Mouse (Mus musculus) limb, embryonic 12.5 days (tissue): Measurements from ENCODE around the gene Rab1b. TPM values are rescaled to one million over a fixed set of nuclear protein-coding genes. Genes with fewer than 3 reads are reported as not detected.
A peak's percentile ranks its signal among the peaks of the same experiment; 100 is the strongest.

Source experiments
- ATAC-seq: fragments of 200-750 bp; cut with Nextera tagmentation; 2 replicates; pipeline ENCODE4 v1.8.0; 2017; ENCODE audit warnings: low read depth, moderate TSS enrichment; ENCODE audit not compliant: insufficient number of reproducible peaks, insufficient read depth, low FRiP score, low TSS enrichment
- H3K27ac ChIP-seq: fragments of 300-500 bp; sonication (generic); 2 replicates; pipeline ENCODE4 v1.5.1; 2016; ENCODE audit warnings: mild to moderate bottlenecking, moderate library complexity
- H3K27me3 ChIP-seq: fragments of 300-500 bp; sonication (generic); 2 replicates; pipeline ENCODE4 v1.6.1; 2016; ENCODE audit warnings: mild to moderate bottlenecking, moderate library complexity
- H3K36me3 ChIP-seq: fragments of 300-500 bp; sonication (generic); 2 replicates; pipeline ENCODE4 v1.6.1; 2016; ENCODE audit warnings: mild to moderate bottlenecking, moderate library complexity
- H3K4me1 ChIP-seq: fragments of 300-500 bp; sonication (generic); replicated peaks from 2 replicates; pipeline ENCODE4 v1.6.1; 2016
- H3K4me2 ChIP-seq: fragments of 300-500 bp; sonication (generic); 2 replicates; pipeline ENCODE4 v1.6.1; 2016; ENCODE audit warnings: mild to moderate bottlenecking, moderate library complexity
- H3K4me3 ChIP-seq: fragments of 300-500 bp; sonication (generic); replicated peaks from 2 replicates; pipeline ENCODE4 v1.5.1; 2016; ENCODE audit warnings: mild to moderate bottlenecking
- H3K9ac ChIP-seq: fragments of 300-500 bp; sonication (generic); replicated peaks from 2 replicates; pipeline ENCODE4 v1.6.1; 2016; ENCODE audit warnings: mild to moderate bottlenecking, moderate library complexity
- H3K9me3 ChIP-seq: fragments of 300-500 bp; sonication (generic); 2 replicates; pipeline ENCODE4 v1.6.1; 2016; ENCODE audit warnings: mild to moderate bottlenecking, moderate library complexity
- WGBS: fragments of 180-500 bp; shearing (Covaris S2); methylation state at CpG from one replicate; pipeline ENCODE4 v1.1.7; 2016; 5-methylcytosine and 5-hydroxymethylcytosine counted together
- polyA plus RNA-seq: library from polyadenylated mRNA; unstranded; fragments of >200 nt; fragmentation: Nextera tagmentation; extraction: Ambion mirVana; gene quantifications from 2 replicates; pipeline ENCODE4 v1.2.1, GENCODE M21; 2016

Gene Rab1b
- polyA plus RNA-seq, 1 experiment from 2014 or later: 239 TPM

DNA sequence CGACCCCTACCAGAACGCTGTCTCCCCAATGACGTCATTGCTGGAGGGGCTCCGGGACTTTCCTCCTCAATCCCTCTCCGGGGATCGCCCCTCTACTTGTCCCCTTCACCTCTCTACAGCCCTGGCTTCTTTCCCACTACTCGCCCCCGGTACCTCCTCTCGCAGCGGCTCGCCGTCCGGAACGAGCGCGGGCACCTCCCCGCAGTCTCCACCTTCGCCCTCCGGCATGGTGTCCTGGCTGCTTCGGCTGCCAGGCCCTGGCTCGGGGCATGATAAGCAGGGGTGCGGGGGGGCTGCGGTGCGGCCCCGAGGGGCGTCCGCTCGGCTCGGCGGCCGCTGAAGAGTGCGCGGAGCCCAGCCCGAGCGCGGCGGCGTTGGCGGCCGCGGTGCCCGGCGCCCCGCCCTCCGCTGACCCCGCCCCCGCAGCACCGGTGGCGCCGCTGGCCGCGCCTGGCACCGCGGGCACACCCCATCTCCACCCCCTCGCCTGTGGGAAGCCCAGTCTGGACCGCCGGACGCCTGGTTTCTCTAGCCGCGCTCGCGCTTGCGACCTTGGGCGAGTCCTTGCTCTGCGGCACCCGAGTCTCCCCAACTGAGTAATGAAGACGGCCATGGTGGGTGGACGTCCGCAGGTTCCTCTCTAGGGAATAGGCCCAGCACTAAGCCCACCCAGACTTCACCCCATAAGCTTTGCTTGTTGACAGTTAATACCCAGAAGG, 21.6 kb downstream of the Rab1b start, which contains the start of gene Tmem151a:
Tmem151a (minus strand) TSS at position 387 of the 719 bp plus-strand sequence.
- Histone ChIP-seq H3K4me1 (peaks cover 24% of the 10 kb centered on the region), H3K36me3 (peaks cover 7% of the 10 kb centered on the region), H3K27ac (no peak within 1 kb of the TSS), H3K27me3 (peaks cover 67% of the 10 kb centered on the region), H3K4me2 (peak within 1 kb of the TSS; percentile 79), H3K4me3 (peak within 1 kb of the TSS; percentile 49), H3K9ac (peak within 1 kb of the TSS; percentile 60), H3K9me3 (no peaks in the 10 kb centered on the region)
- ATAC-seq: no peak
- WGBS: under 1% methylated on average over 68 of the region's 69 CpGs

GRCm38 (mm10) chr19:5084834-5085144, 22.1 kb downstream of the Rab1b start:
- peak overlapping the region; percentile 60; the same call in 1 of the 2 replicates for H3K9ac ChIP-seq
- peaks cover 24% of the 10 kb centered on the region for H3K4me1 ChIP-seq
- H3K36me3 ChIP-seq: peaks cover 5% of the 10 kb centered on the region
- no peaks in the 10 kb centered on the region for H3K9me3 ChIP-seq
- H3K4me2 ChIP-seq: peak overlapping the region; percentile 79
- H3K27ac ChIP-seq: no peak overlapping the region
- ATAC-seq: no peak
- H3K27me3 ChIP-seq: peaks cover 72% of the 10 kb centered on the region
- H3K4me3 ChIP-seq: peak overlapping the region; percentile 49
- WGBS: 3% methylated on average over 15 of the region's 15 CpGs

DNA sequence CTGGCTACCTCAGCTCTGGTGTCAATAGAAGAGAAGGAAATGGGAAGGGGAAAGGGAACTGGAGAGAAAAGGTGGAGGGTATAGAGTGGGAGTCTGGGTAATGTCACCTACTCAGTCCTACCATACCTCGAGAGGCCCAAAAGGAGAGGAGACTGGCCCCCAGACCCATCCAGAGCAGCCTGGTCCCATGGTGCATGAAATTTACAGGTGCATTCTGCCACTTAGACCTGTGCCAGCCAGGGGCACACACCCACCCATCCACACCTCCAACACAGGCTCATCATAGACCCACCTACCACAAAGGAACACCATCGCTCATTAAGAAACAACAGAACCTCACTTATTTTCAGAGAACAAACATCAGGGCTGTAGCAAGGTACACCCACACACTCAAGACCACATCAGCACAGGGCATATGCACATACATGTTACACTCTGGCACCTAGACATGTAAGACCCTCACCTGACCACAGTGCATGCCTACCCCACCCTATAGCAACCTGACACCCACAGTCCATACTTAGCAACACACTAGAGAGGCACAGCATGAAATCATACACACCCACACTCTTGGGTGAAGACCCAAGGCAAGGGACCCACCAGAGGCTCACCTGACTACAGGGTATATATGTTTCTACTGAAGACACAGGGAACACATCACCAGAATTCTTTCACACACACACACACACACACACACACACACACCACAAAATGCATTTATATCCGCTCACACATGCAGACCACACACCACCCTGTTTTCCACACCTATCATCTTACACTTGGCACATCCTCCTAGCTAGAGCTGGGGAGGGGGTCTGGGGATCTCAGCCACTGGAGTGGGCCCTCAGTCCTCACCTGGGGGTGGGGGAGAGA, 22.7 kb downstream of the Rab1b start:
- 58% methylated on average over 3 of the region's 3 CpGs for WGBS
- Histone ChIP-seq H3K27ac (no peak overlapping the region), H3K4me3 (peak overlapping the region; percentile 49), H3K4me1 (peaks cover 21% of the 10 kb centered on the region), H3K36me3 (no peaks in the 10 kb centered on the region), H3K9ac (no peak overlapping the region), H3K9me3 (no peaks in the 10 kb centered on the region), H3K27me3 (peaks cover 75% of the 10 kb centered on the region), H3K4me2 (no peak overlapping the region)
- no peak for ATAC-seq

DNA sequence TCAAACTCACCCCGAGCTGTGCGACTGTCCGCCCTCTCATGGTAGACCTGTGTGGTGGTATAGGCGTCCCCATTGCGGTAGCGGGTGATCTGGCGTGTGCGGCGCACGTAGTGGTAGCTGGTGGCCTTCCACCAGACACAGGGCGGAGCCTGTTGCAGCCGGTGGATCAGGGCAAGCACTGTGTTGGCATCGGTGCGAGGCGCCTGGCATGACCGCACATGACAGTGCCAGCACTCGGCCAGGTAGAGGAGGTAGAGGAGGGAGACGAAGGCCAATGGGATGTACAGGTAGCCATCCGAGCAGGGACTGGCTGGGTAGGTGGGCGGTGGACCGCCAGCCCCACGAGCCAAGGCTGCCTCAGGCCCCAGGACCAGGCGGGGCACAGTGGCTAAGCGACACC, 24.3 kb downstream of the Rab1b start:
- Histone ChIP-seq H3K27me3 (peaks cover 79% of the 10 kb centered on the region), H3K9ac (no peak overlapping the region), H3K36me3 (no peaks in the 10 kb centered on the region), H3K4me3 (no peak overlapping the region), H3K4me2 (no peak overlapping the region), H3K4me1 (peaks cover 14% of the 10 kb centered on the region), H3K9me3 (no peaks in the 10 kb centered on the region), H3K27ac (no peak overlapping the region)
- WGBS: 69% methylated on average over 24 of the region's 24 CpGs
- no peak for ATAC-seq

- no peaks in the 10 kb centered on the region for H3K9me3 ChIP-seq
Measured at GRCm38 (mm10) chr19:5082005-5082404, 24.9 kb downstream of the Rab1b start.

GRCm38 (mm10) chr19:5079279-5079678, 27.6 kb downstream of the Rab1b start:
- 90% methylated on average over 1 of the region's 1 CpGs for WGBS
- H3K4me3 ChIP-seq: no peak overlapping the region
- H3K9me3 ChIP-seq: no peaks in the 10 kb centered on the region
- no peak overlapping the region for H3K9ac ChIP-seq
- no peaks in the 10 kb centered on the region for H3K4me1 ChIP-seq
- ATAC-seq: no peak
- no peak overlapping the region for H3K27ac ChIP-seq
- H3K27me3 ChIP-seq: peaks cover 56% of the 10 kb centered on the region
- no peak overlapping the region for H3K4me2 ChIP-seq
- H3K36me3 ChIP-seq: no peaks in the 10 kb centered on the region

More at GRCm38 (mm10) chr19:5082005-5082404, 24.9 kb downstream of the Rab1b start:
- Histone ChIP-seq H3K36me3 (no peaks in the 10 kb centered on the region), H3K4me1 (peaks cover 10% of the 10 kb centered on the region), H3K27ac (no peak overlapping the region), H3K9ac (no peak overlapping the region; the same call in 1 of the 2 replicates), H3K4me3 (no peak overlapping the region; the same call in 1 of the 2 replicates), H3K4me2 (no peak overlapping the region), H3K27me3 (peaks cover 78% of the 10 kb centered on the region)
- no peak for ATAC-seq
- WGBS: 68% methylated on average over 18 of the region's 18 CpGs

DNA sequence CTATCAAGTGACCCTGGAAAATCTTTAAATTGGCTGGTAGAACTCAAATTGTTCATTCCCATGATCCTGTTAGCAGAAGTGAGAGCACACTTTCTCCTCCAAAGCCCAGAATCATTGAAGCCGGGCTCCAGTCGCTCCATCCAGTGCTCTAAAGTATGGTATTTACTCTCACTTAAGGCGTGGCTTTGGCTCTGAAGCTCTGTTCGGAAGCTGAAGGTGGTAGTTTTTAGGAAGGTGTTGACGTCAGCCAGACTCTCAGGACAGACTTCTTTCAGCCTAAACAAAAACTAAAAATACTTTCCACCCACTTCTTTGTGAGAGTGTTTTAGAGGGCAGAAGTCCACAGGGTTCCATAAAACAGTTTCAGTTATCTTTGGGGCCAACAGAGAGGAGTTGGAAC, 33.4 kb downstream of the Rab1b start:
- Histone ChIP-seq H3K4me1 (peaks cover 37% of the 10 kb centered on the region), H3K9me3 (no peaks in the 10 kb centered on the region), H3K4me2 (peak overlapping the region; percentile 99; the same call in 1 of the 2 replicates), H3K4me3 (no peak overlapping the region), H3K9ac (no peak overlapping the region), H3K36me3 (no peaks in the 10 kb centered on the region), H3K27me3 (peaks cover 13% of the 10 kb centered on the region), H3K27ac (no peak overlapping the region)
- ATAC-seq: no peak
- 39% methylated on average over 5 of the region's 5 CpGs for WGBS

- H3K27me3 ChIP-seq: peaks cover 14% of the 10 kb centered on the region
- ATAC-seq: peak; percentile 16; the same call in 1 of the 2 replicates
- peak overlapping the region; percentile 99 for H3K4me2 ChIP-seq
- peaks cover 41% of the 10 kb centered on the region for H3K4me1 ChIP-seq
- whole genome bisulfite sequencing: under 1% methylated on average over 15 of the region's 15 CpGs
- H3K36me3 ChIP-seq: no peaks in the 10 kb centered on the region
- peak overlapping the region; percentile 69 for H3K4me3 ChIP-seq
- H3K9ac ChIP-seq: no peak overlapping the region
- no peaks in the 10 kb centered on the region for H3K9me3 ChIP-seq
- peak overlapping the region; percentile 99 for H3K27ac ChIP-seq
Measured at GRCm38 (mm10) chr19:5073028-5073427, 33.8 kb downstream of the Rab1b start.

GRCm38 (mm10) chr19:5072389-5073019, 34.4 kb downstream of the Rab1b start:
- WGBS: under 1% methylated on average over 20 of the region's 20 CpGs
- Histone ChIP-seq H3K27me3 (peaks cover 17% of the 10 kb centered on the region), H3K4me2 (peak overlapping the region; percentile 99), H3K9ac (peak overlapping the region; percentile 27; the same call in 1 of the 2 replicates), H3K4me1 (peaks cover 43% of the 10 kb centered on the region), H3K27ac (peak overlapping the region; percentile 99), H3K4me3 (peak overlapping the region; percentile 69), H3K36me3 (no peaks in the 10 kb centered on the region), H3K9me3 (no peaks in the 10 kb centered on the region)
- ATAC-seq: peak; percentile 7; the same call in 1 of the 2 replicates

GRCm38 (mm10) chr19:5071545-5072369, 35.1 kb downstream of the Rab1b start:
- Histone ChIP-seq H3K9me3 (no peaks in the 10 kb centered on the region), H3K4me3 (peak overlapping the region; percentile 69), H3K36me3 (no peaks in the 10 kb centered on the region), H3K9ac (peak overlapping the region; percentile 55), H3K27me3 (peaks cover 17% of the 10 kb centered on the region), H3K4me2 (peak overlapping the region; percentile 99), H3K27ac (peak overlapping the region; percentile 99), H3K4me1 (peaks cover 50% of the 10 kb centered on the region)
- ATAC-seq: peak; percentile 85
- WGBS: under 1% methylated on average over 40 of the region's 40 CpGs
